In the genomic region with DNA sequence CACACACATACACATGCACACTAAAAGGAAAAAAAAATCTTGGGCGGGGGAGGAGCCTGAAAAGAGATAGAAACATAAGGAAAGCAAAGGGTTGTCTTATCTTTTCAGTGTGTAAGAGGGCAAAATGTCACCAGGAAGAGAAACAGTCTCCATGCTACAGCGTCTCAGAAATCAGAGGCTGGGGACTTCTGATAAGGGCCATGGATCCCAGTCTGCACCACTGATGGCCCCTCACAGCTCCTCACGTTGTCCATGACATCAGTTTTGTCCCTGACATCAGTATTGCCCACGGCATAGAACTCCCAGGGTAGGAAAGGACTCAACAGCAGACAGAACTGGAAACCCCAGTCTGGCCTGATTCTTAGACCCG, we compare ENCODE assay signal across 7 mouse cellular contexts.
DNase-seq lines count a peak whose midpoint lies in the region; ATAC-seq lines count a peak whose summit lies in the region.

No protein-coding gene starts in this region.

- H3K9me3 ChIP-seq in neural tube, embryonic 11.5 days (ENCODE audit: control insufficient read depth, low read length): no peaks in the 10 kb centered on the region
- no peaks in the 10 kb centered on the region for H3K9me3 ChIP-seq in heart, embryonic 16.5 days (replicated peaks; ENCODE audit: control insufficient read depth, low read length)
- no peaks in the 10 kb centered on the region for H3K9me3 ChIP-seq in liver, embryonic 16.5 days (replicated peaks; ENCODE audit: control insufficient read depth, low read length)

- no peaks in the 10 kb centered on the region for H3K36me3 ChIP-seq in neural tube, embryonic 11.5 days (ENCODE audit: control insufficient read depth, insufficient read depth, low read length)
- H3K36me3 ChIP-seq in heart, embryonic 16.5 days (ENCODE audit: control insufficient read depth, insufficient read depth): no peaks in the 10 kb centered on the region
- H3K36me3 ChIP-seq in liver, embryonic 16.5 days (ENCODE audit: control insufficient read depth, insufficient read depth): no peaks in the 10 kb centered on the region

- H3K27me3 ChIP-seq in neural tube, embryonic 11.5 days (ENCODE audit: control insufficient read depth, insufficient read depth, low read length): no peaks in the 10 kb centered on the region
- 0 out of 2 replicates have a peak, but pooled peaks cover 6% of the 10 kb centered on the region for H3K27me3 ChIP-seq in heart, embryonic 16.5 days (ENCODE audit: control insufficient read depth, insufficient read depth, low read length)
- H3K27me3 ChIP-seq in liver, embryonic 16.5 days (ENCODE audit: control insufficient read depth, insufficient read depth, low read depth, low read length): peaks cover 23% of the 10 kb centered on the region

- peak overlapping the region; percentile 67 for H3K27ac ChIP-seq in neural tube, embryonic 11.5 days (ENCODE audit: low read depth, low read length)
- H3K27ac ChIP-seq in heart, embryonic 16.5 days (ENCODE audit: low read length): peak overlapping the region; percentile 28; the same call in 1 of the 2 replicates
- H3K27ac ChIP-seq in liver, embryonic 16.5 days (ENCODE audit: low read length): no peak overlapping the region

- ATAC-seq in neural tube, embryonic 11.5 days (ENCODE audit: insufficient read depth, low FRiP score, low TSS enrichment): no peak
- ATAC-seq in heart, embryonic 16.5 days (replicated peaks; ENCODE audit: extremely low read depth, insufficient read depth, low FRiP score): no peak
- no peak for ATAC-seq in liver, embryonic 16.5 days (ENCODE audit: low read depth)

- peaks cover 7% of the 10 kb centered on the region; the same call in 1 of the 2 replicates for H3K4me1 ChIP-seq in neural tube, embryonic 11.5 days (ENCODE audit: control insufficient read depth, insufficient read depth, low read length)
- peaks cover 7% of the 10 kb centered on the region; the same call in 1 of the 2 replicates for H3K4me1 ChIP-seq in heart, embryonic 16.5 days (ENCODE audit: control insufficient read depth, insufficient read depth, low read length)
- peaks cover 20% of the 10 kb centered on the region for H3K4me1 ChIP-seq in liver, embryonic 16.5 days (ENCODE audit: control insufficient read depth, low read depth, low read length)

- peak overlapping the region; percentile 68 for H3K4me2 ChIP-seq in neural tube, embryonic 11.5 days (ENCODE audit: low read depth)
- H3K4me2 ChIP-seq in heart, embryonic 16.5 days (ENCODE audit: low read depth, low read length): peak overlapping the region; percentile 80
- H3K4me2 ChIP-seq in liver, embryonic 16.5 days (ENCODE audit: low read depth, low read length): peak overlapping the region; percentile 65; the same call in 1 of the 2 replicates

- no peak overlapping the region for H3K9ac ChIP-seq in neural tube, embryonic 11.5 days (ENCODE audit: low read length)
- H3K9ac ChIP-seq in heart, embryonic 16.5 days (ENCODE audit: low read length): no peak overlapping the region; the same call in 1 of the 2 replicates
- peak overlapping the region; percentile 38; the same call in 1 of the 2 replicates for H3K9ac ChIP-seq in liver, embryonic 16.5 days (ENCODE audit: low read depth, low read length)

- WGBS in neural tube, embryonic 11.5 days: 19% methylated on average over 5 of the region's 5 CpGs
- 15% methylated on average over 5 of the region's 5 CpGs for WGBS in heart, embryonic 16.5 days
- WGBS in liver, embryonic 16.5 days (ENCODE audit: insufficient replicate concordance): 8% methylated on average over 5 of the region's 5 CpGs

- H3K4me3 ChIP-seq in neural tube, embryonic 11.5 days (ENCODE audit: low read depth, low read length): peak overlapping the region; percentile 34; the same call in 1 of the 2 replicates
- H3K4me3 ChIP-seq in heart, embryonic 16.5 days (ENCODE audit: low read length): peak overlapping the region; percentile 58
- no peak overlapping the region; the same call in 1 of the 2 replicates for H3K4me3 ChIP-seq in liver, embryonic 16.5 days (ENCODE audit: low read depth, low read length)

- no peak for DNase-seq in neural tube, embryonic 11.5 days (ENCODE audit: low spot score)
- no peak for DNase-seq in neural tube, embryonic 10.5 days (ENCODE audit: extremely low spot score, low spot score)
- no peak for DNase-seq in frontal cortex, postnatal 36 days (ENCODE audit: low spot score in 2 of 2)
- DNase-seq in adipocyte (ENCODE audit: low spot score): no peak
- no peak for DNase-seq in cerebellum, postnatal 25 days
